Mouse (Mus musculus): ENCODE results near the gene Ctdnep1. TPM values are rescaled to one million over a fixed set of nuclear protein-coding genes. Genes with fewer than 3 reads are reported as not detected.

Gene Ctdnep1
- polyA plus RNA-seq, 1 experiment from 2014 or later: 24.4 TPM

GRCm38 (mm10) chr11:69970222-69970621 is 10.7 kb upstream of the Ctdnep1 start:
- Histone ChIP-seq H3K27ac (ENCODE audit: low read length) (no peak overlapping the region), H3K36me3 (ENCODE audit: control insufficient read depth, insufficient read depth, low read length) (peaks cover 26% of the 10 kb centered on the region), H3K4me2 (ENCODE audit: low read length) (no peak overlapping the region), H3K4me3 (ENCODE audit: low read depth, low read length) (no peak overlapping the region), H3K27me3 (ENCODE audit: control insufficient read depth, insufficient read depth, low read depth, low read length) (peaks cover 26% of the 10 kb centered on the region), H3K9ac (ENCODE audit: low read depth, low read length) (no peak overlapping the region), H3K9me3 (replicated peaks; ENCODE audit: control insufficient read depth, low read length, poor library complexity, severe bottlenecking) (no peaks in the 10 kb centered on the region), H3K4me1 (ENCODE audit: control insufficient read depth, insufficient read depth, low read length) (peaks cover 6% of the 10 kb centered on the region; the same call in 1 of the 2 replicates)
- WGBS: 94% methylated on average over 6 of the region's 6 CpGs
- ATAC-seq: no peak

GRCm38 (mm10) chr11:69970775-69971174 is 10.2 kb upstream of the Ctdnep1 start:
- no peak for ATAC-seq
- WGBS: 95% methylated on average over 3 of the region's 3 CpGs
- Histone ChIP-seq H3K27ac (ENCODE audit: low read length) (no peak overlapping the region), H3K4me3 (ENCODE audit: low read depth, low read length) (no peak overlapping the region), H3K27me3 (ENCODE audit: control insufficient read depth, insufficient read depth, low read depth, low read length) (peaks cover 23% of the 10 kb centered on the region), H3K36me3 (ENCODE audit: control insufficient read depth, insufficient read depth, low read length) (peaks cover 27% of the 10 kb centered on the region), H3K9ac (ENCODE audit: low read depth, low read length) (no peak overlapping the region), H3K4me1 (ENCODE audit: control insufficient read depth, insufficient read depth, low read length) (peaks cover 3% of the 10 kb centered on the region; the same call in 1 of the 2 replicates), H3K4me2 (ENCODE audit: low read length) (no peak overlapping the region), H3K9me3 (replicated peaks; ENCODE audit: control insufficient read depth, low read length, poor library complexity, severe bottlenecking) (no peaks in the 10 kb centered on the region)

DNA sequence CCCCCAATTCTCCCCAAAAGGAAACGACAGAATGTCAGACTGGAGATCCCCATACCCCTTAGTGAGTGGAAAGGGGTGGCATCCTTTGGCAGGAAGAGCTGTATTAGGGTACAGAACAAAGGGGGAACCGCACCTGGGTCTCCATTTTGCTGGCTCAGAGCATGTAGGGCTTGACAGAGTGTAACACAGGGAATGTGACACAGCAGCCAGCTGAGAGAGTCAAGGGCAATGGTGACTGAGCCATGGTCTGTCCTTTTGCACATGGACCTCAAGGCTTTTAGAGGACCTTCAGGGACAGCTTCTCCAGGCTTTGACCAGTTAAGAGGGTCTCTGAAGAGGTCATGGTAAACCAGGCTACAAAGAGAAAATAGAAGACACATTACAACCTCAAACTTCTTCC is 6.0 kb upstream of the Ctdnep1 start:
- Histone ChIP-seq H3K27ac (ENCODE audit: low read length) (no peak overlapping the region), H3K36me3 (ENCODE audit: control insufficient read depth, insufficient read depth, low read length) (peaks cover 20% of the 10 kb centered on the region), H3K27me3 (ENCODE audit: control insufficient read depth, insufficient read depth, low read depth, low read length) (no peaks in the 10 kb centered on the region), H3K4me1 (ENCODE audit: control insufficient read depth, insufficient read depth, low read length) (peaks cover 10% of the 10 kb centered on the region), H3K9ac (ENCODE audit: low read depth, low read length) (no peak overlapping the region), H3K4me2 (ENCODE audit: low read length) (no peak overlapping the region), H3K4me3 (ENCODE audit: low read depth, low read length) (no peak overlapping the region), H3K9me3 (replicated peaks; ENCODE audit: control insufficient read depth, low read length, poor library complexity, severe bottlenecking) (no peaks in the 10 kb centered on the region)
- ATAC-seq: no peak
- WGBS: 95% methylated on average over 2 of the region's 2 CpGs

DNA sequence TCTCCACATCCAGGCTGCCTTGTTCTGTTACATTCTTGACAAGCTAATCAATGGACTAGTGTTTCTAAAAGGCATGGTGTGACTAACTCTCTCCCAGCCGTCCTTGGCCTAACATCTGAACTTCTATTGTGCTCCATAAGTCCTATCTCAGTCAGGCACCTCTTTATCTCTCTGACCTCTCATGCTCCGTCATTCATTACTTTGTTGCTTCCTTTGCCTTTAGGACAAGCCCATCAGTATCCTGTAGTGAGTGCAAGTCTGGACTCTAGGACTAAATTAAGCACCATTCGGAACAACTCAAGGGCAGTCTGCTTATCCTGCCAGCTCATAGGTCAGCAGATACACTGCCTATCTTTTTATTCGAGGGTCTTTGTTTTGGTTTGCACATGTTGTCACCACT is 4.7 kb upstream of the Ctdnep1 start:
- Histone ChIP-seq H3K36me3 (ENCODE audit: control insufficient read depth, insufficient read depth, low read length) (peaks cover 20% of the 10 kb centered on the region), H3K4me3 (ENCODE audit: low read depth, low read length) (no peak overlapping the region), H3K4me2 (ENCODE audit: low read length) (no peak overlapping the region), H3K27me3 (ENCODE audit: control insufficient read depth, insufficient read depth, low read depth, low read length) (no peaks in the 10 kb centered on the region), H3K9me3 (replicated peaks; ENCODE audit: control insufficient read depth, low read length, poor library complexity, severe bottlenecking) (no peaks in the 10 kb centered on the region), H3K27ac (ENCODE audit: low read length) (no peak overlapping the region), H3K4me1 (ENCODE audit: control insufficient read depth, insufficient read depth, low read length) (peaks cover 10% of the 10 kb centered on the region), H3K9ac (ENCODE audit: low read depth, low read length) (no peak overlapping the region)
- 92% methylated on average over 4 of the region's 4 CpGs for WGBS
- ATAC-seq: no peak

DNA sequence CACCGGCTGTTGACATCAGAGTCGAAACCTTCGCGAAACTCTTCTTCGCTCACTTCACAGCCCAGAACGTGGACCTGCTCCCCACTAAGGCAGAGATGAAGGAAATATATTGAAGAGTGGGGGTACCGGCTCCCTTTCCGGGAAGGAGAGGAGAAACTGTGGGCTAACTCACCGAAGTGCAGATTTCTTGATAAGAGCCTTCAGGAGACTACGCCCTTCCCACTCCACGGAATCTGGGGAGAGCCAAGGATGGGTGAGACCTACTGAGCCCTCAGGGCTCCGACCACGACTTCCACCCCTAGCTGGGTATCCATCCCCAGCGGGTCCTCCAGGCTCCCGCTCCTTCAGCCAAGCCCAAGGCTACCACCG is 1.1 kb upstream of the Ctdnep1 start:
- Histone ChIP-seq H3K36me3 (ENCODE audit: control insufficient read depth, insufficient read depth, low read length) (peaks cover 14% of the 10 kb centered on the region), H3K4me3 (ENCODE audit: low read depth, low read length) (peak overlapping the region; percentile 98), H3K9ac (ENCODE audit: low read depth, low read length) (peak overlapping the region; percentile 99), H3K9me3 (replicated peaks; ENCODE audit: control insufficient read depth, low read length, poor library complexity, severe bottlenecking) (no peaks in the 10 kb centered on the region), H3K27ac (ENCODE audit: low read length) (peak overlapping the region; percentile 98), H3K27me3 (ENCODE audit: control insufficient read depth, insufficient read depth, low read depth, low read length) (no peaks in the 10 kb centered on the region), H3K4me2 (ENCODE audit: low read length) (peak overlapping the region; percentile 92), H3K4me1 (ENCODE audit: control insufficient read depth, insufficient read depth, low read length) (peaks cover 26% of the 10 kb centered on the region)
- ATAC-seq: no peak
- WGBS: 4% methylated on average over 16 of the region's 16 CpGs

- peak overlapping the region; percentile 98 for H3K4me3 ChIP-seq (ENCODE audit: low read depth, low read length)
- WGBS: under 1% methylated on average over 43 of the region's 60 CpGs
- peak overlapping the region; percentile 99 for H3K9ac ChIP-seq (ENCODE audit: low read depth, low read length)
- no peaks in the 10 kb centered on the region for H3K9me3 ChIP-seq (replicated peaks; ENCODE audit: control insufficient read depth, low read length, poor library complexity, severe bottlenecking)
- ATAC-seq: peak; percentile 92
- H3K27ac ChIP-seq (ENCODE audit: low read length): peak overlapping the region; percentile 98
- H3K4me1 ChIP-seq (ENCODE audit: control insufficient read depth, insufficient read depth, low read length): peaks cover 26% of the 10 kb centered on the region
- H3K4me2 ChIP-seq (ENCODE audit: low read length): peak overlapping the region; percentile 92
- H3K36me3 ChIP-seq (ENCODE audit: control insufficient read depth, insufficient read depth, low read length): peaks cover 18% of the 10 kb centered on the region
- H3K27me3 ChIP-seq (ENCODE audit: control insufficient read depth, insufficient read depth, low read depth, low read length): no peaks in the 10 kb centered on the region
Observed at GRCm38 (mm10) chr11:69980196-69981140, 488 bp upstream of the Ctdnep1 start.

- WGBS: 65% methylated on average over 8 of the region's 8 CpGs
Observed at GRCm38 (mm10) chr11:69982225-69982624, 1.3 kb downstream of the Ctdnep1 start, which contains the start of gene Elp5. Elp5 (minus strand) TSS chr11:69982517.

DNA sequence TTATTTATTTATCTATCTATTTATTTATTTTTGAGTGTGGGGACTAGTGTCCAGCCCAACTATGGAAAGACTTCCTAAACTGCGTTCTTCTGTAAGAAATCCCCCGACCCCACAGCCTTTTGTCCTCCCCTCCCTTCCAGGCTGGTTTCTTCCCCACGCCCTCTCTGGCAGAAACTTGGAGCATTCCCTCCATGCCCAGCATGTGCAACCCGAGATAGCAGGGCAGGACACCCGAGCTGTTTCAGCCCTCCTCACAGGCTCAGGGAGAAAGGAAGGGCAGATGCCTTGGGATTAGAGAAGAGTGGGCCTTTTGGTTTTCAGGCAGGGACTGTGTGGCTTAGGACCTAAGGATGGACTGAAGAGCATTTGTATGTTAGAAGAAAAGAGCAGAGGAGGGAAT is 1.9 kb downstream of the Ctdnep1 start:
- peak overlapping the region; percentile 66 for H3K4me2 ChIP-seq (ENCODE audit: low read length)
- H3K36me3 ChIP-seq (ENCODE audit: control insufficient read depth, insufficient read depth, low read length): peaks cover 21% of the 10 kb centered on the region
- H3K27ac ChIP-seq (ENCODE audit: low read length): no peak overlapping the region
- peak overlapping the region; percentile 99 for H3K9ac ChIP-seq (ENCODE audit: low read depth, low read length)
- H3K27me3 ChIP-seq (ENCODE audit: control insufficient read depth, insufficient read depth, low read depth, low read length): no peaks in the 10 kb centered on the region
- H3K4me3 ChIP-seq (ENCODE audit: low read depth, low read length): no peak overlapping the region
- ATAC-seq: no peak
- H3K4me1 ChIP-seq (ENCODE audit: control insufficient read depth, insufficient read depth, low read length): peaks cover 26% of the 10 kb centered on the region
- 20% methylated on average over 5 of the region's 5 CpGs for WGBS
- no peaks in the 10 kb centered on the region for H3K9me3 ChIP-seq (replicated peaks; ENCODE audit: control insufficient read depth, low read length, poor library complexity, severe bottlenecking)

More at GRCm38 (mm10) chr11:69982225-69982624, 1.3 kb downstream of the Ctdnep1 start, which contains the start of gene Elp5:
- peak within 1 kb of the TSS; percentile 66 for H3K4me2 ChIP-seq (ENCODE audit: low read length)
- peaks cover 26% of the 10 kb centered on the region for H3K4me1 ChIP-seq (ENCODE audit: control insufficient read depth, insufficient read depth, low read length)
- no peaks in the 10 kb centered on the region for H3K27me3 ChIP-seq (ENCODE audit: control insufficient read depth, insufficient read depth, low read depth, low read length)
- ATAC-seq: no peak
- H3K27ac ChIP-seq (ENCODE audit: low read length): peak within 1 kb of the TSS; percentile 98
- H3K36me3 ChIP-seq (ENCODE audit: control insufficient read depth, insufficient read depth, low read length): peaks cover 19% of the 10 kb centered on the region
- peak within 1 kb of the TSS; percentile 99 for H3K9ac ChIP-seq (ENCODE audit: low read depth, low read length)
- H3K9me3 ChIP-seq (replicated peaks; ENCODE audit: control insufficient read depth, low read length, poor library complexity, severe bottlenecking): no peaks in the 10 kb centered on the region
- peak within 1 kb of the TSS; percentile 98 for H3K4me3 ChIP-seq (ENCODE audit: low read depth, low read length)

DNA sequence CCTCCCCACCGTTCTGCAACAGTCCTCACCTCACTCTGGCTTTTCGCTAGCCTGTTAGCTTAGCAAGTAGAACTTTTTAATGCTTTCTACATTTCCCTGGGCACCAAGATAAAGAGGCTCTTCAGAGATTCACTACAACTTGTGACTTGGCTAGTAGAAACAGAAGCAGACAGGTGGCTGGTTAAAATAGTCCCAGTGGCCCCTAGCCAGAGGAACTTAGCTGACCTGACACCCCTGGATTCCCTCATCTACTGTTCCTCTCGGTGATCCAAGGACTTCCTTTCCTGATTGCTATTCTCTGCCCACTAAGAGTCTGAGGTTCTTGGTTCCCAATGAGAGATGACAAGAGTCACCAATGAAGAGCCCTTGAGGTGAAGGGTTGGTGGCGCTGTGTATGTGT is 2.4 kb downstream of the Ctdnep1 start:
- Histone ChIP-seq H3K9ac (ENCODE audit: low read depth, low read length) (peak overlapping the region; percentile 99; the same call in 1 of the 2 replicates), H3K4me1 (ENCODE audit: control insufficient read depth, insufficient read depth, low read length) (peaks cover 26% of the 10 kb centered on the region), H3K9me3 (replicated peaks; ENCODE audit: control insufficient read depth, low read length, poor library complexity, severe bottlenecking) (no peaks in the 10 kb centered on the region), H3K36me3 (ENCODE audit: control insufficient read depth, insufficient read depth, low read length) (peaks cover 24% of the 10 kb centered on the region), H3K4me3 (ENCODE audit: low read depth, low read length) (no peak overlapping the region), H3K27me3 (ENCODE audit: control insufficient read depth, insufficient read depth, low read depth, low read length) (no peaks in the 10 kb centered on the region), H3K4me2 (ENCODE audit: low read length) (peak overlapping the region; percentile 66; the same call in 1 of the 2 replicates), H3K27ac (ENCODE audit: low read length) (no peak overlapping the region)
- 86% methylated on average over 4 of the region's 4 CpGs for WGBS
- no peak for ATAC-seq
